Mouse (Mus musculus): Measurements from ENCODE around the gene Slc24a1. TPM values are rescaled to one million over a fixed set of nuclear protein-coding genes. Genes with fewer than 3 reads are reported as not detected.

Slc24a1 gene
- polyA plus RNA-seq, 1 experiment from 2014 or later, result 0.09 TPM

GRCm38 (mm10) chr9:64960978-64961320 is 9.5 kb upstream of the Slc24a1 start:
- ATAC-seq (ENCODE audit: low FRiP score, low TSS enrichment) (0 out of 2 replicates have a peak, but pooled peaks have one; percentile 74), DNase-seq (no peak)
- Histone ChIP-seq H3K4me1 (ENCODE audit: control insufficient read depth, insufficient read depth, low read length) (peaks cover 7% of the 10 kb centered on the region), H3K27me3 (ENCODE audit: control insufficient read depth, insufficient read depth, low read length) (no peaks in the 10 kb centered on the region), H3K4me2 (ENCODE audit: low read length) (peak overlapping the region; percentile 76), H3K9ac (replicated peaks; ENCODE audit: low read length) (peak overlapping the region; percentile 67), H3K4me3 (replicated peaks; ENCODE audit: low read depth, low read length) (peak overlapping the region; percentile 62), H3K27ac (replicated peaks; ENCODE audit: low read depth, low read length) (peak overlapping the region; percentile 80), H3K9me3 (ENCODE audit: control insufficient read depth, low read length) (no peaks in the 10 kb centered on the region), H3K36me3 (ENCODE audit: control insufficient read depth, insufficient read depth, low read length) (peaks cover 18% of the 10 kb centered on the region)
- WGBS, result 0% methylated on average over 17 of the region's 17 CpGs

DNA sequence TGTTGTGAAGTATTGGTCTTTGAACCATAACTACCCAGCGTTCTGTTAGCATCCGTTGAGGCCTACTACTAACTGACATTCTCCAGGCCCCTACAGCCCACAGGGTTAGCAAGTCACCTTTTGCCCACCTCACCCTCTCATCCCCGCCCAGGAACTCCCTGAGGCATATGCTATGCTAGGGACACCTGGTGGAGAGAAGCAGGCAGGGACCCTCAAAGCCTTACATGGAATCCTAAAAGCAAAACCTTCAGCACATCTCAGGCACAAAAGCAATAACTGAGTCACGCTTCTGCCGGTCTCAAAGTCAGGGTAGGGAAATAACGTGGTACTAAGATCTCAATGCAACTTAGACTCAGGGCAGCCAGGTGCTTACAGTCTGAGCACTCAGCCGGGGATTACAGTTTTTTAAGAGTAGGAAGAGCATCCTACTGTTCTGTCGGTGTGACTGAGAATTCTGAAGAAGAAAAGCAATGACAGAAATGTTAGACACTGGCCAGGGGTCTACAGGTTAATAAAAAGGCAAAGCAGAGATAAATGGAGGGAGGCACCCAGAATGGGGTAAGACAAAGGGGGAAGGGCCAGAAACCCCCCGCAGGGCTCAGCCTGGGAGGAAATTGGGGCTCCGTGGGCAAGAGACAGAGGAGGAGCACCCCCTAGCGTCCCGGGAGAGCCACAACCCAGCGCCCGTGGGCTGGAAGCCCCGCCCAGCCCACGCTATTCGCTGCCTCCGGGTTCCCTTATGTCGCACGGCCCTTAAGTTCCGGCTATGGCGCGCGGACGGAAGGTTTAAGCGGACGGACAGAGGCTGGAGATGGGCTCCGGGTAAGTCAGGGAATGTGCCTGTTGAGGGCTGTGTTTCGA is 8.9 kb upstream of the Slc24a1 start, which contains the start of gene Ints14:
Gene Ints14, plus strand, starts transcription at position 789 of the 861 bp plus-strand sequence.
- Histone ChIP-seq H3K4me1 (ENCODE audit: control insufficient read depth, insufficient read depth, low read length) (peaks cover 7% of the 10 kb centered on the region), H3K9ac (replicated peaks; ENCODE audit: low read length) (peak within 1 kb of the TSS; percentile 67), H3K27me3 (ENCODE audit: control insufficient read depth, insufficient read depth, low read length) (no peaks in the 10 kb centered on the region), H3K36me3 (ENCODE audit: control insufficient read depth, insufficient read depth, low read length) (peaks cover 17% of the 10 kb centered on the region), H3K9me3 (ENCODE audit: control insufficient read depth, low read length) (no peaks in the 10 kb centered on the region), H3K4me3 (replicated peaks; ENCODE audit: low read depth, low read length) (peak within 1 kb of the TSS; percentile 62), H3K27ac (replicated peaks; ENCODE audit: low read depth, low read length) (peak within 1 kb of the TSS; percentile 80), H3K4me2 (ENCODE audit: low read length) (peak within 1 kb of the TSS; percentile 76)
- peak; percentile 98 for DNase-seq
- 5% methylated on average over 29 of the region's 29 CpGs for WGBS
- ATAC-seq (ENCODE audit: low FRiP score, low TSS enrichment), result peak; percentile 93

DNA sequence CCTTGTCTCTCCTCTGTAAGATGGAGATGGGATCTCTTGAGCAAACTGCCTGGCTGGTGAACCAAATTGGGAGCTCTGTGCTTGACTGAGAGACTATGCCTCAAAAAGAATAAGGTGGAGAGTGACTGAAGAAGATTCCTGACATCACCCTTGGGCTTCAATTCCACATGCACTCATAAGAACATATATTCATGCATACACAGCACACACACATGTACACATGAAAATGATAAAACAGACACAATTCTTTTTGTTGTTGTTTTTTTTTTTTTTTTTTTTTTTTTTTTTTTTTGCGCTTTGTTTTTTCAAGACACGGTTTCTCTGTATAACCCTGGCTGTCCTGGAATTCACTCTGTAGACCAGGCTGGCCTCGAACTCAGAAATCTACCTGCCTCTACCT is 5.9 kb upstream of the Slc24a1 start:
- no peak overlapping the region for H3K4me2 ChIP-seq (ENCODE audit: low read length)
- no peaks in the 10 kb centered on the region; the same call in 1 of the 2 replicates for H3K36me3 ChIP-seq (ENCODE audit: control insufficient read depth, insufficient read depth, low read length)
- no peak overlapping the region for H3K4me3 ChIP-seq (replicated peaks; ENCODE audit: low read depth, low read length)
- H3K27me3 ChIP-seq (ENCODE audit: control insufficient read depth, insufficient read depth, low read length), result no peaks in the 10 kb centered on the region; the same call in 1 of the 2 replicates
- 88% methylated on average over 3 of the region's 3 CpGs for WGBS
- DNase-seq (no peak), ATAC-seq (ENCODE audit: low FRiP score, low TSS enrichment) (no peak)
- H3K27ac ChIP-seq (replicated peaks; ENCODE audit: low read depth, low read length), result no peak overlapping the region
- no peak overlapping the region for H3K9ac ChIP-seq (replicated peaks; ENCODE audit: low read length)
- H3K4me1 ChIP-seq (ENCODE audit: control insufficient read depth, insufficient read depth, low read length), result peaks cover 7% of the 10 kb centered on the region
- no peaks in the 10 kb centered on the region for H3K9me3 ChIP-seq (ENCODE audit: control insufficient read depth, low read length)

GRCm38 (mm10) chr9:64956337-64956736 is 4.9 kb upstream of the Slc24a1 start:
- 0 out of 2 replicates have a peak overlapping the region, but pooled peaks have one; percentile 13 for H3K4me2 ChIP-seq (ENCODE audit: low read length)
- 29% methylated on average over 12 of the region's 12 CpGs for WGBS
- ATAC-seq (ENCODE audit: low FRiP score, low TSS enrichment) (no peak), DNase-seq (no peak)
- no peaks in the 10 kb centered on the region for H3K36me3 ChIP-seq (ENCODE audit: control insufficient read depth, insufficient read depth, low read length)
- H3K27ac ChIP-seq (replicated peaks; ENCODE audit: low read depth, low read length), result no peak overlapping the region
- no peak overlapping the region for H3K4me3 ChIP-seq (replicated peaks; ENCODE audit: low read depth, low read length)
- H3K9me3 ChIP-seq (ENCODE audit: control insufficient read depth, low read length), result no peaks in the 10 kb centered on the region
- peaks cover 5% of the 10 kb centered on the region; the same call in 1 of the 2 replicates for H3K4me1 ChIP-seq (ENCODE audit: control insufficient read depth, insufficient read depth, low read length)
- H3K9ac ChIP-seq (replicated peaks; ENCODE audit: low read length), result no peak overlapping the region
- no peaks in the 10 kb centered on the region; the same call in 1 of the 2 replicates for H3K27me3 ChIP-seq (ENCODE audit: control insufficient read depth, insufficient read depth, low read length)

- H3K9ac ChIP-seq (replicated peaks; ENCODE audit: low read length), result no peak overlapping the region
- H3K4me2 ChIP-seq (ENCODE audit: low read length), result no peak overlapping the region
- no peak overlapping the region for H3K4me3 ChIP-seq (replicated peaks; ENCODE audit: low read depth, low read length)
- no peaks in the 10 kb centered on the region for H3K36me3 ChIP-seq (ENCODE audit: control insufficient read depth, insufficient read depth, low read length)
- no peak for DNase-seq
- H3K4me1 ChIP-seq (ENCODE audit: control insufficient read depth, insufficient read depth, low read length), result 0 out of 2 replicates have a peak, but pooled peaks cover 4% of the 10 kb centered on the region
- H3K27me3 ChIP-seq (ENCODE audit: control insufficient read depth, insufficient read depth, low read length), result peaks cover 2% of the 10 kb centered on the region; the same call in 1 of the 2 replicates
- H3K9me3 ChIP-seq (ENCODE audit: control insufficient read depth, low read length), result no peaks in the 10 kb centered on the region
- 81% methylated on average over 7 of the region's 7 CpGs for WGBS
- no peak for ATAC-seq (ENCODE audit: low FRiP score, low TSS enrichment)
- H3K27ac ChIP-seq (replicated peaks; ENCODE audit: low read depth, low read length), result no peak overlapping the region
These were observed 1.8 kb upstream of the Slc24a1 start for GRCm38 (mm10) chr9:64953190-64953589.

- Histone ChIP-seq H3K4me3 (replicated peaks; ENCODE audit: low read depth, low read length) (no peak overlapping the region), H3K4me2 (ENCODE audit: low read length) (no peak overlapping the region), H3K4me1 (ENCODE audit: control insufficient read depth, insufficient read depth, low read length) (0 out of 2 replicates have a peak, but pooled peaks cover 4% of the 10 kb centered on the region), H3K9ac (replicated peaks; ENCODE audit: low read length) (no peak overlapping the region), H3K36me3 (ENCODE audit: control insufficient read depth, insufficient read depth, low read length) (no peaks in the 10 kb centered on the region), H3K27me3 (ENCODE audit: control insufficient read depth, insufficient read depth, low read length) (peaks cover 2% of the 10 kb centered on the region; the same call in 1 of the 2 replicates), H3K27ac (replicated peaks; ENCODE audit: low read depth, low read length) (no peak overlapping the region), H3K9me3 (ENCODE audit: control insufficient read depth, low read length) (no peaks in the 10 kb centered on the region)
- WGBS, result 16% methylated on average over 5 of the region's 5 CpGs
- ATAC-seq (ENCODE audit: low FRiP score, low TSS enrichment), result no peak
- no peak for DNase-seq
These were observed 648 bp upstream of the Slc24a1 start for GRCm38 (mm10) chr9:64952055-64952454.

GRCm38 (mm10) chr9:64947483-64948095 is 3.8 kb downstream of the Slc24a1 start:
- ATAC-seq (ENCODE audit: low FRiP score, low TSS enrichment), result no peak

GRCm38 (mm10) chr9:64943997-64944396 is 7.4 kb downstream of the Slc24a1 start:
- Histone ChIP-seq H3K9ac (replicated peaks; ENCODE audit: low read length) (no peak overlapping the region), H3K4me2 (ENCODE audit: low read length) (no peak overlapping the region), H3K9me3 (ENCODE audit: control insufficient read depth, low read length) (no peaks in the 10 kb centered on the region), H3K4me3 (replicated peaks; ENCODE audit: low read depth, low read length) (no peak overlapping the region), H3K27ac (replicated peaks; ENCODE audit: low read depth, low read length) (no peak overlapping the region), H3K36me3 (ENCODE audit: control insufficient read depth, insufficient read depth, low read length) (no peaks in the 10 kb centered on the region), H3K4me1 (ENCODE audit: control insufficient read depth, insufficient read depth, low read length) (no peaks in the 10 kb centered on the region), H3K27me3 (ENCODE audit: control insufficient read depth, insufficient read depth, low read length) (no peaks in the 10 kb centered on the region)
- no peak for DNase-seq
- ATAC-seq (ENCODE audit: low FRiP score, low TSS enrichment), result no peak
- WGBS, result 29% methylated on average over 11 of the region's 11 CpGs

More at GRCm38 (mm10) chr9:64947483-64948095, 3.8 kb downstream of the Slc24a1 start:
- DNase-seq, result no peak
- no peak overlapping the region for H3K4me3 ChIP-seq (replicated peaks; ENCODE audit: low read depth, low read length)
- H3K9me3 ChIP-seq (ENCODE audit: control insufficient read depth, low read length), result no peaks in the 10 kb centered on the region
- H3K36me3 ChIP-seq (ENCODE audit: control insufficient read depth, insufficient read depth, low read length), result no peaks in the 10 kb centered on the region
- H3K27me3 ChIP-seq (ENCODE audit: control insufficient read depth, insufficient read depth, low read length), result 0 out of 2 replicates have a peak, but pooled peaks cover 2% of the 10 kb centered on the region
- H3K4me1 ChIP-seq (ENCODE audit: control insufficient read depth, insufficient read depth, low read length), result 0 out of 2 replicates have a peak, but pooled peaks cover 4% of the 10 kb centered on the region
- no peak overlapping the region for H3K27ac ChIP-seq (replicated peaks; ENCODE audit: low read depth, low read length)
- no peak overlapping the region for H3K4me2 ChIP-seq (ENCODE audit: low read length)
- no peak overlapping the region for H3K9ac ChIP-seq (replicated peaks; ENCODE audit: low read length)
- 85% methylated on average over 9 of the region's 9 CpGs for WGBS
